Mouse (Mus musculus) C2C12 (cell line): ENCODE measurements around the gene Mnd1. TPM values are rescaled to one million over a fixed set of nuclear protein-coding genes. Genes with fewer than 3 reads are reported as not detected.

Experiments
- H3K27me3 ChIP-seq: one replicate; pipeline ENCODE4 v1.6.1; 2011; ENCODE audit not compliant: control insufficient read depth, insufficient read depth, insufficient read length
- H3K36me3 ChIP-seq: one replicate; pipeline ENCODE4 v1.6.1; 2011; ENCODE audit not compliant: control insufficient read depth, insufficient read depth
- H3K4me3 ChIP-seq: one replicate; pipeline ENCODE4 v1.5.1; 2011; ENCODE audit warnings: mild to moderate bottlenecking, control low read depth; ENCODE audit not compliant: poor library complexity, insufficient read depth, severe bottlenecking
- H3K79me2 ChIP-seq: one replicate; pipeline ENCODE4 v1.6.1; 2011; ENCODE audit not compliant: control insufficient read depth, insufficient read depth
- H3K79me3 ChIP-seq: one replicate; pipeline ENCODE4 v1.6.1; 2011; ENCODE audit warnings: low read depth, control low read depth
- H3ac ChIP-seq: one replicate; pipeline ENCODE3; 2011; ENCODE audit warnings: low read depth; ENCODE audit not compliant: control insufficient read depth, insufficient read length
- CEBPB ChIP-seq: IDR thresholded peaks from one replicate; pipeline ENCODE4 v1.6.1; 2011; ENCODE audit warnings: low read depth, mild to moderate bottlenecking, control low read depth, moderate library complexity
- CTCF ChIP-seq: IDR thresholded peaks from one replicate; pipeline ENCODE4 v1.5.1; 2011; ENCODE audit not compliant: control insufficient read depth, insufficient read depth, insufficient read length
- FOSL1 ChIP-seq: IDR thresholded peaks from one replicate; pipeline ENCODE4 v1.8.0; 2011; ENCODE audit warnings: mild to moderate bottlenecking, low read length; ENCODE audit not compliant: poor library complexity, insufficient read depth, severe bottlenecking
- MAX ChIP-seq: IDR thresholded peaks from one replicate; pipeline ENCODE4 v1.6.1; 2011; ENCODE audit warnings: mild to moderate bottlenecking, control low read depth
- MYOD1 ChIP-seq: IDR thresholded peaks from one replicate; pipeline ENCODE4 v1.6.1; 2011; ENCODE audit warnings: low read depth; ENCODE audit not compliant: control insufficient read depth, insufficient read length
- MYOG ChIP-seq: IDR thresholded peaks from one replicate; pipeline ENCODE4 v1.6.1; 2011; ENCODE audit not compliant: control insufficient read depth, insufficient read length; ENCODE audit errors: extremely low read depth
- USF1 ChIP-seq: IDR thresholded peaks from one replicate; pipeline ENCODE4 v1.6.1; 2011; ENCODE audit warnings: low read depth, mild to moderate bottlenecking, control low read depth, moderate library complexity
- polyA plus RNA-seq: library from polyadenylated mRNA; unstranded; fragments of >200 nt; fragmentation: generic; extraction: Trizol; gene quantifications from one replicate; pipeline ENCODE4 v1.2.1, GENCODE M21; 2012; ENCODE audit warnings: missing spikeins

Mnd1 gene
- polyA plus RNA-seq, 1 experiment, result 11.1 TPM

GRCm38 (mm10) chr3:84106106-84106505 is 49.5 kb downstream of the Mnd1 start:
- no peak overlapping the region for H3ac ChIP-seq
- H3K79me3 ChIP-seq, result no peaks in the 10 kb centered on the region
- H3K27me3 ChIP-seq, result no peaks in the 10 kb centered on the region
- no peaks in the 10 kb centered on the region for H3K79me2 ChIP-seq
- H3K4me3 ChIP-seq, result no peak overlapping the region
- TF ChIP-seq FOSL1, result no peak
- H3K36me3 ChIP-seq, result no peaks in the 10 kb centered on the region

- no peaks in the 10 kb centered on the region for H3K36me3 ChIP-seq
- no peak overlapping the region for H3ac ChIP-seq
- H3K79me3 ChIP-seq, result no peaks in the 10 kb centered on the region
- no peaks in the 10 kb centered on the region for H3K27me3 ChIP-seq
- TF ChIP-seq MYOD1 (no peak), USF1 (no peak), FOSL1 (no peak), MYOG (no peak)
- H3K4me3 ChIP-seq, result no peak overlapping the region
- H3K79me2 ChIP-seq, result no peaks in the 10 kb centered on the region
These were observed 52.0 kb downstream of the Mnd1 start for GRCm38 (mm10) chr3:84103536-84103935.

GRCm38 (mm10) chr3:84092875-84093274 is 62.7 kb downstream of the Mnd1 start:
- H3K4me3 ChIP-seq, result no peak overlapping the region
- no peaks in the 10 kb centered on the region for H3K79me2 ChIP-seq
- H3K79me3 ChIP-seq, result no peaks in the 10 kb centered on the region
- no peak overlapping the region for H3ac ChIP-seq
- H3K36me3 ChIP-seq, result no peaks in the 10 kb centered on the region
- H3K27me3 ChIP-seq, result no peaks in the 10 kb centered on the region
- TF ChIP-seq MYOG (no peak), CEBPB (no peak), MAX (no peak), MYOD1 (no peak), FOSL1 (no peak), CTCF (no peak), USF1 (no peak)

- no peak for TF ChIP-seq MYOD1
- no peak for TF ChIP-seq USF1
- TF ChIP-seq FOSL1, result no peak
- no peak for TF ChIP-seq MAX
- TF ChIP-seq MYOG, result no peak
- TF ChIP-seq CEBPB, result no peak
- TF ChIP-seq CTCF, result no peak
- Histone ChIP-seq H3K36me3 (no peaks in the 10 kb centered on the region), H3K27me3 (no peaks in the 10 kb centered on the region), H3ac (no peak overlapping the region), H3K79me3 (no peaks in the 10 kb centered on the region), H3K79me2 (no peaks in the 10 kb centered on the region), H3K4me3 (no peak overlapping the region)
These were observed 64.6 kb downstream of the Mnd1 start for GRCm38 (mm10) chr3:84090982-84091381.

- Histone ChIP-seq H3ac (no peak overlapping the region), H3K79me3 (no peaks in the 10 kb centered on the region), H3K27me3 (no peaks in the 10 kb centered on the region), H3K36me3 (no peaks in the 10 kb centered on the region), H3K4me3 (no peak overlapping the region), H3K79me2 (no peaks in the 10 kb centered on the region)
- TF ChIP-seq USF1 (no peak), FOSL1 (no peak), MAX (no peak), CTCF (no peak), MYOG (no peak), MYOD1 (no peak), CEBPB (no peak)
These were observed 68.7 kb downstream of the Mnd1 start for GRCm38 (mm10) chr3:84086921-84087320.

DNA sequence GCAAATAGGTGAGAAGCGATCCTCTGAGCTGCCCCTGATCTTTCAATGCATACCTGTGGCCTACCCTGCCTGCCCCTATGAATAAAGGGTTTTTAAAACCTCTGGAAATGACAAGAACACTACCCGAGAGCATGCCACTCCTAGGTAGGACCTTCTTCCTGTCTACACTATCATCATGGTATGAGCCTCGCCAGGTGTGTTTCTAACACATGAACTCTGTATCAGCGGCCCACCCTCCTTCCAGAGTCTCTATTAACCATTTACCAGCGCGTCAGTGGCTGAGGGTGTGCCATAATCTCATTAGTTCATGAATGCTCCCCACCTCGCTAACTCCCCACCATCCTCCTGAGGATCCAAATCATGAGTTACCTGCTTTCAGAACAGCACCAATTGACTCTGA is 69.2 kb downstream of the Mnd1 start:
- Histone ChIP-seq H3K4me3 (no peak overlapping the region), H3ac (no peak overlapping the region), H3K79me2 (no peaks in the 10 kb centered on the region), H3K79me3 (no peaks in the 10 kb centered on the region), H3K27me3 (no peaks in the 10 kb centered on the region), H3K36me3 (no peaks in the 10 kb centered on the region)
- TF ChIP-seq MAX (no peak), MYOD1 (no peak), CTCF (no peak), FOSL1 (no peak), MYOG (no peak), CEBPB (no peak), USF1 (no peak)
